Mouse (Mus musculus): Measurements from ENCODE around the gene Bst2.

The Bst2 gene

DNA sequence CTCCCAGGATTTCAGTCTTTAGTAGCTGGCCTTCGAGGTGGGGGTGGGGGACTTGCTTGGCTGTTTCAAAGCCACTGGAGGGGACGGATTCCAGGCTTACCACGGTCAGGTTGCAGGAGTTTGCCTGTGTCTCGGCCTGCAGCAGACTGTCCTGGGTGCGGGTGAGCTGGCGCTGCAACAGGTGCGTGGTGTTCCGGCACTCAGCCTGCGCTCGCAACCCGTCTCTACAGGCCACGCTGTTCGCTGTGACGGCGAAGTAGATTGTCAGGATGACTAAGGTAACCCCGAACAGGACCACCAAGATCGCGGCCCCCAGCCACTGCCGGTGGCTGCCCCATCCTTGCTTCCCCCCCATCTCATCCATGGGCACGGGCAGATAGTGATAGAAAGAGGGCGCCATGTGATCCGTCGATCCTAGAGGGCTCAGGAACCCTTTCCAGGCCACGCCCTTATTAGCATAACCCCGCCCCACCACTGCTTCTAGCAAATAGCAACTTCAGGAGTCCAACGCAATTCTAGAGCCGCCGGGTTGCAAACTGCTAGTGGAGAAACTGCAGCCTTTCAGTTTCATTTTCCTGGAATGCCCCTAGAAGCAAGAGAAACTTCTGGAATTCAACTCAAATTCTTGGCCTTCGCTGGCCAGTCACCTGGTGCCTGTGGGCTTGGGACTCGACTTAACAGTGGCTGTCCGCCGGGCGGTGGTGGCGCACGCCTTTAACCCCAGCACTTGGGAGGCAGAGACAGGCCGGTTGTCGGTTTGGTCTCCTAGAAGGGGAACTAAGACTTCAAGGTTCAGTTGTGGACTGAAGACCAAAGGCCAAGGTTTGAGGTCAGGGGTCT is at the start of gene Bst2:
Gene Bst2, minus strand, starts transcription at position 429 of the 840 bp plus-strand sequence.
- DNase-seq (ENCODE audit: low read depth), result peak; percentile 74

DNA sequence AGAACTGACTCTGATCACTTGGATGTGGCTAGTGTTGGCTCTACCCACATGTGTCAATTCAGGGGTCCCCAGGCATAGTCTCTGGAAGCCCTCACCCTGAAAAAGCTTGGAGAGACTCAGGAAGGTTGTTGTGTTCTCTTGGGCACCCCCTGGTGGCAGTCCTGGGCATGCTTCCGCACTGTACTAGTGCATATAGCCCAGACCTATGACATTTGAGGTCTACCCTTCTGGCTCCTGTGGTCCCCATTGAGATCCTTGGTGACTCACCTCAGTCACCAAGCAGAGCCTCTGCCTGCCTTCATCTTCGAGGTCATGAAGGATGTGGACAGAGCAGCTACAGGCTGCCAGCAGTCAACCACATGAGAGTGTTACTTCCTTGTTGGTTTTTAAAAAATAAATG is 49.6 kb upstream of the Bst2 start:
- no peak for DNase-seq (ENCODE audit: low read depth)

DNA sequence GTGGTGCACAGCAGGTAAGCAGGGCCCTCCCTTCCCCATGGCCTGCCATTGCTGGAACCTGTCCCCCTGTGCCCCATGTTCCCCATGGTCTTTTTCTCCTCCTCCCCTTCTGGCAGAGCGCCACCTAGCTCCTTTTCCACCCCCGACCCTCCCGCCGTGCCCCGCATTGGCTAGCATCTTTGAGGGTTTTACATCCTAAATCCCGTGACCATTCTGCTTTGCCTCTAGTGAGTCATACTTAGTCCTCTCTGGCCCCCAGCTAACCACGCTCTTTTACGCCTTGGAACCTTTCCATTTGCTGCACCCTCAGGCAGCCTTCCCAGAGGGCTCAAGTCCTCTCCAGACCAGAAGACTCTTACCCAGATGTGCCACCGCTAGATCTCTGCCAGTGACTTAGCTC is 42.9 kb upstream of the Bst2 start:
- DNase-seq (ENCODE audit: low read depth), result peak; percentile 49

DNA sequence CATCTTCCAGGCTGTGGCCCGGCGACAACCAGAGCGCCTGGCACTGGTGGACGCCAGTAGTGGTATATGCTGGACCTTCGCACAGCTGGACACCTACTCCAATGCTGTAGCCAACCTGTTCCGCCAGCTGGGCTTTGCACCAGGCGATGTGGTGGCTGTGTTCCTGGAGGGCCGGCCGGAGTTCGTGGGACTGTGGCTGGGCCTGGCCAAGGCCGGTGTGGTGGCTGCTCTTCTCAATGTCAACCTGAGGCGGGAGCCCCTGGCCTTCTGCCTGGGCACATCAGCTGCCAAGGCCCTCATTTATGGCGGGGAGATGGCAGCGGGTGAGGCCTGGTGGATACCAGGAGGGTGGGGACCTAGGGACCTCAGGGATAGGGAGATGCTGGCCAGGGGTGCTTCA is 42.2 kb upstream of the Bst2 start:
- DNase-seq (ENCODE audit: low read depth), result no peak

DNA sequence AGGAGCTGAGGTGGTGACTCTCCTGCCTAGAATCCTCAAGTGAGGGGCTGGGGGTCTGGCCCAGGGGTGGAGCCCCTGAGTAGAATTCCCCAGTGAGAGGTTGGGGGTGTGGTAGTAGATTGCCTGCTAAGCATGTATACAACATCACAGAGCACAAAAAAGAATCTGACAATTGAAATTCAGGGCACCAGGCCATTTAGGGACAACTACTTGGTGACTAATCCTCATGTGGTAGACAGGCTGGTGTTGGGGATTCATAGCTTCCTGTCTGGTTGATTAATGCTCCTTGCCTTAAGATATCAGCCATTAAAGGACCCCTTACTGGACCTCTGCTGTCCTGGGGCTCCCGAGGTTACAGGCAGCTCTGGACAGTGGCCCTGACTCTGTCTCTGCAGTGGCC is 41.8 kb upstream of the Bst2 start:
- no peak for DNase-seq (ENCODE audit: low read depth)

DNA sequence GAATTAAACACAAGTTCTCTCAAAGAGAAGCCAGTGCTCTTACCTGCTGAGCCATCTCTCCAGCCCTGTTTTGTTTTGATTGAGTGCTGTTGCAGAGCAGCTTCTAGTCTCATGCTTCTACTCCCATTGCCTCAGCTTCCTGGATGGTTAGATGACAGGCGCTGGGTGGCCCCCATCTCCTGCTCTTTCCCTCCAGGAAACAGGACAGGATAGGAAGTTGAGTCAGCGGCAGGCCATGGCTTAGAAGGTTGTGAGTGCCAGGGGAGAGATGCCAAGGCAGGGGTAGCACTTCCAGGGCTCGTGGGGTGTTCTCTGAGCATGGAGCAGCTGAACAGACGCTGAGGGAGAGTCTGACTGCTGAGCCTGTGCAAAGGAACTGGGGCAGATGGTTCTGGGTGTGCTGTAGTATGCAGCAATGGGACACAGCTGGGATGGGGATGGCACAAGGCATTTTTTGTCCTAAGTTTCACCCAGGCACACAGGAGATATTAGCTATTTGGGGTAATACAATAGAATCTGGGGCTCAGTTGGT is 40.7 kb upstream of the Bst2 start:
- DNase-seq (ENCODE audit: low read depth), result no peak

DNA sequence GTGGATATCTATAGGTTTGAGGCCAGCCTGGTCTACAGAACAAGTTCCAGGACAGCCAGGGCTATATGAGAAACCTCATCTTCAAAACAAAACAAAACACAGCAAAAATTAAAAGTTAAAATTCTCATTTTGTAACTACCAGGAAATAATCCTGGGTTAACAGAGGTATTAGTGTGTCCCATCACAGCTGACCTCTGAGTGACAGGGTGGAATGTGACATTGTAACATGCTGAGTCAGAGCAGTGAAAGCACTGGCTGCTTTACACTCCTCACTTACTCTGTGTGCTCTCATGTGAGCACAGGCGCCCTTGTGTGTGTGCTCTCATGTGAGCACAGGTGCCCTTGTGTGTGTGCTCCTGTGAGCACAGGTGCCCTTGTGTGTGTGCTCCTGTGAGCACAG is 37.8 kb upstream of the Bst2 start:
- no peak for DNase-seq (ENCODE audit: low read depth)

DNA sequence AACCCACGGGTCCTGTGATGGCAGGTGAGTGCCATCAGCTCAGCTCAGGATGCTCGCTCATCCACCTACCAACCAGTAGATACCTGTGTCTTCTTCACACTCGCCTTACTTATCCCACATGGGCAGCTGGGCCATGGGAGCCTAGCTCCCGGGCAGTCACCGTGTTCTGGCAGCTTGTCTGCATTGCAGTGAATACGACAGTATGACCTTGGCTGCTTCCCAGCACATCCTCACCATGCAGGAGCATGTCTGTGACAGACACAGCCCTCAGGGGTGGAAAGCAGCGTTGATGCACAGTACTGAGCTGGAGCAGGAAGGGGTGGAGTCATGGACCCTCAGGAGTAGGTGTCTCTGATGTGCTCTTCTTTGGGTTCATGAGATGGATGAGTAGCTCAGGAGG is 37.2 kb upstream of the Bst2 start:
- DNase-seq (ENCODE audit: low read depth), result no peak

DNA sequence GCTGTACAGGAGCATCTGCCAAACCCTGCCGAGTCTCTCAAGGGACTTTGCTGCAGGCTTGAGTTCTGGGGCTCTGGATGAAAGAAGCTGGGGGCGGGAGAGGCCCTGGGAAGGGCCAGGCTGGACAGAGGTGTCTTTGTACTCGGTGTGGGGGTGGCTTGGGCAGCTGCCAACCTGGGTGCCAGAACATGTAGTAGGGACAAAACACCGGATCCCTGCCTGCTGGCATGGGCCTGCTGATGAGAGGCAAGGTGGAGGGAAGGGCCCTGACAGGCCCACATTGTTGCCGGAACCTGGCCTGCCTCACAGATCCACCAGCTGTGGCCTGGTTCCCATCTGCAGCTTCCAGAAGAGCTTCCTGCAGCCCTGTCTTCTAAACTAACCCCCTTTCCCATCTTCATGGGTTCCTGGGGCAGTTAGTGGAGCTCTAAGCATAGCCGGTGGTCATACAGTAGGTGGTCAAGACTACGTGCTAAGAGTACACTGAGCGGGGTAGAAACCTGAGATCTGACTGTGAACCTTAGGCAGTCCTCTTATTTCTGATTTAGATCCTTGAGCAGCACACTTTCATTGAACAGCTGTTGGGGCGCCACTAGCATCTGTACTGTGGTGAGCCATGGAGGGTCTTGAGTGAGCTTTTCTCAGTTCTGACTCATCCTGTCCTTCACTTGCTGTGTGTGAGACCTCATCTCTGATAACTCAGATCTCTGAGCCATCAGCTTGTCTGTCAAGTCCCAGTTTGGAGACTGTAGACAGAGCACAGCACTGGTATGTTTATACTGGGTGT is 35.8 kb upstream of the Bst2 start:
- DNase-seq (ENCODE audit: low read depth), result peak; percentile 70

DNA sequence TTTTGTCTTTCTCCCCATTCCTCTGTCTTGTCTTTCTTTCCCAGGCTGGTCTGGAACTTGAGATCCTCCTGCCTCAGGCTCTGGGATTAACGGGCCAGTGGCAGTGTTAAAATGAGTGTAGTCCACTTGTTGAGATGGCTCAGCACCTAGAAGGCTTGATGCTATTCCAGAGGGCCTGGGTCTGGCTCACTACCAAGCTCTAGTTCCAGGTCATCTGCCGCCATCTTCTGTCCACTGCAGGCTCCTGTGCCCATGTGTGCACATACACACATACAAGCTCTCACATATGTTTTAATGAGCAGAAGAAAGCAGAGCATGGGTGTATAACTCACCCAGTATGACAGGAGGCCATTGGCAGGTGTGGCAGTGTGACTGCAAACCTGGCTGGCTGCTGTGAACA is 34.8 kb upstream of the Bst2 start:
- no peak for DNase-seq (ENCODE audit: low read depth)

DNA sequence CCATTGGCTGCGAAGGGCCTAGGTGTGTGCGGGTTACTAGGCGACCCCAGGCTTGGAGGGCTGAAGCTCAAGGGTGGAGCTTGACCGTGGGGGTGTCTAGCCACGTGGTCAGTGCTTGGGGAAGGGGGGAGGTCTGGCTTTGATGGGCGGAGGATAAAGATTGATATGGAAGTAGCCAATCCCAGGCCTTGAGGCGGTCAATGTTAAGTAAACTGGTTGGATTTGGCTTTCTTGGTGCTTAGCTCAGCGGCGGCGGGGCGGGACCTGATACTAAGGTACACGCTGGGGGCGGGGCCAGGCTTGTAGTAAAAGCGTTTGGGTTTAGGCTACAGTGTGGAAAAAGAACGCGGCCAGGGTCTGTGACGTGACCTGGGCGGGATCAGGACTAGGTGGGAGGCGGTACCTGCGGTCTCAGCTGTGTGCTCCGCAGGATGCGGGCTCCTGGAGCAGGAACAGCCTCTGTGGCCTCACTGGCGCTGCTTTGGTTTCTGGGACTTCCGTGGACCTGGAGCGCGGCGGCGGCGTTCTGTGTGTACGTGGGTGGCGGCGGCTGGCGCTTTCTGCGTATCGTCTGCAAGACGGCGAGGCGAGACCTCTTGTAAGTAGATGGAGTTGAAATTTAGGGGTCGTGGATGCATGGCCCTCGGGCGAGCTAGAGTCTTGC is 33.2 kb upstream of the Bst2 start:
- peak; percentile 91 for DNase-seq (ENCODE audit: low read depth)

DNA sequence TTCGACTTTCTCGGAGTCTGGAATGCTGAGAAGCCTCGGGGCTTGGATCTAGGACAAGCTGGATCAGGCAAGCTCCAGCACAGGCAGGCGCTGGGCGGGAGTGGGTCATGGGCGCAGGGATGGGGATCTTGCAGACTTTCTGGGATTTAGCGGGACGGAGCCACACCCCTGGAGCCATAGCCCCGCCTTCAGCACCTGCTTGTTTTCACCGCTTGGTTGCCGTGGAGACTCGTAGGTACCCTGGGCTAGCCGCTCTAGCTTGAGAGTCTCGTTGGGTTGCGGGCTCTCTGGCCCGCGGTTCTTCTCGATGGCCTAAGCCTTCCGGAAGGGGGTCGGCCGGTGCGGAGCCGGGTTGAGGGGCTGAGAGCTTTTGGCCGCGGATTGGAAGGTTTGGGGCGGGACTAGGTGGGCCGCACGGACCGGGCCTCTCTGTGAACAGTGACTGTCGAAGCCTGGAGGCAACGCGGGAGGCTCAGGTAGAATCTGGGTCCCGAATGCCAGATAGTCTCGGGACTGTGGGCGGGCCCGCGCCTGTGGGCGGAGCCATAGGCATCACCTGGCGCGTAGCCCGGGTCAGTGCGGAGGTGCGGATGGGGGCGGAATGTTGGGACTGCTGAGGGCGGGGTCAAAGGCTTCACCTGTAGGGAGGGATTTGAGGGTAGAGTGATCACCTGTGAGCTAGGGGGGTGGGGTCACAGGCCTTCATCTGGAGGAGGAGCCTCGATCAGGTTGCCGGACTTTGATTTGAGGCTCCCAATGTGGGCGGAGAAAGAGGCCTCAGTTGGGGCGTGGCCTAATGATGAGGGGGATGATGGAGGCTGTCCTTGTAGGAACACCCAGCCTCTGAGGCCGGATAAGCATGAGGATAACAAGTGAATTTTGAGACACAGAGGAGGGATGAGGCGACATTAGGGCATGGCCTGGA is 32.4 kb upstream of the Bst2 start:
- no peak for DNase-seq (ENCODE audit: low read depth)

DNA sequence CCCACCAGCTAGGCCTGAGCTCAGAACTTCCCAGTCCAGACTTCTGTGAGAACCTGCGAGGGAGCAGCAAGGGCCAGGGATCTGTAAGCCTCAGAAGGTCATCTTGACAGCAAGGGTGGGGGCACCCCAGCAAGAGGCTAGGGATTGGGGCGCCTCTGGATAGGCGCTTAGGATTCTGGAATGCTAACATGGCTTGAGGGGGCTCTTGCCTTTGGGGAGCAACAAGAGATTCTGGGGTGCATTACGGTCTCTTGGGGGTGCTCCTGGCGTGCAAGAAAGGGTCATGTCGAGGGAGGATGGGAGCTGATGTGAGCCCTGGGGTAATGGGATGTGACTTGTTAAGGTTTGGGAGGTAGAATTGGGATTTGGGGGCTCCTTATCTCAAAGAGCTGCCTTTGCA is 31.7 kb upstream of the Bst2 start:
- DNase-seq (ENCODE audit: low read depth), result no peak

DNA sequence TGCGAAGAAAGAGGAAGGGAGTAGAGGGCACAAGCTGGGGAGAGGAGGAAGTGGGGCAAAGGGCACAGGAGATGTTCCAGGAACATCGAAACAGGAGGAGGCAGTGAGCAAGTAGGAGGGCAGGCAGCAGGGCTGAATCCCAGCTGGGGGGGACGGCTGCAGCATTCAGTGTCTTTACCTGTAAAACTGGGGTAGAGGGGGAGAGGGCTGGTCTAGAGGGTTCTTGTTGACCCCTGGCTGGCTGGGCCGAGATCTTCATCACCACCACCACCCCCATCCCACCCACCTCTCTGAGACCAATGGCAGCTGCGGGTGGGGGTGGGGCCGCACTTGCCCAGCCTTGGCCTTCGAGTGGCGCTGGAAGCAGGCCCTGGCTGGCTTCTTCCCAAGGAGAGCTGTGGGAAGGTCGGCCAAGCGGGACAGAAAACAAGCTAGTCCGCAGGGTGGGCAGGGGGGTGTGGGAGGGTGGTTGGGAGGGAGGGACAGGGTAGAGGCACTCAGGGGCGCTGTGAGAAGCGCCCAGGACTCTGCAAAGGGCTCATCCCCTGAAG is 31.2 kb upstream of the Bst2 start, which contains the start of gene Slc27a1:
Gene Slc27a1, plus strand, starts transcription at position 496 of the 551 bp plus-strand sequence.
- DNase-seq (ENCODE audit: low read depth), result no peak

DNA sequence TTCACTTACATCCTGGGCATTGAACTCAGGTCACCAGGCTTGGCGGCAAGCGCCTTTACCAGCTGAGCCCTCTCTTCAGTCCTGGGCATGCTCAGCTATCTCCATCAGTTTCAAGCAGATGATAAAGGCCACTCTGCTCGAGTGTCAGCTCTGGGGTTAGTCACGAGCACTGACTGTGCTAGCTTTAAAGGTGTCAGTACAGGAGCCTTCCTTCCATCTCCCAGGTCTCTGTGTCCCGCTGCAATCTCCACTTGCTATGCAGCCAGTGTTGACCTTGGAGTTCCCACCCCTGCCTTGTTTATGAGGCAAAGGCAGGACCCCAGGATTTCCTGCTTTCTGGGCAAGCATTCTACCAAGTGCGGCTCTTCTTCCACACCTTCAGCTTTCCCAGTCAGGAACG is 30.3 kb upstream of the Bst2 start:
- DNase-seq (ENCODE audit: low read depth), result no peak

DNA sequence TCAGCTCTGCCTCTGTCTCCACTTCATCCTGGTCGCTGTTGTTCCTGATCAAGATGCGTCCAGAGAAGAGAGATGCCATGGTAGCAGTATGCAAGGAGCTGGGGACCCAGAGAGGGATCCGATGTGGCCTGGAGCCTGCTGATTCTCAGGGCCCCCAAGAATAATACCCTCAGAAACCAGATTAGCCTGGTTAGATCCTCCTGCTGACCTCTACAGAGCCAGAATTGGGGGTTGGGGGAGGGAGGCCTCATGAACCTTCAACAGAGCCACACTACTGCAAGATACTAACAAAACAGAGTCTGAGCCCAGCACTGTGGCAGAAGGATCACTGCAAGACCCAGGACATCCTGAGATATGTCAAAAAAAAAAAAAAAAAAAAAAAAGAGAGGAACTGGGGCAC is 29.2 kb upstream of the Bst2 start, which contains the start of gene Nxnl1:
Gene Nxnl1, minus strand, starts transcription at position 101 of the 400 bp plus-strand sequence.
- no peak for DNase-seq (ENCODE audit: low read depth)

DNA sequence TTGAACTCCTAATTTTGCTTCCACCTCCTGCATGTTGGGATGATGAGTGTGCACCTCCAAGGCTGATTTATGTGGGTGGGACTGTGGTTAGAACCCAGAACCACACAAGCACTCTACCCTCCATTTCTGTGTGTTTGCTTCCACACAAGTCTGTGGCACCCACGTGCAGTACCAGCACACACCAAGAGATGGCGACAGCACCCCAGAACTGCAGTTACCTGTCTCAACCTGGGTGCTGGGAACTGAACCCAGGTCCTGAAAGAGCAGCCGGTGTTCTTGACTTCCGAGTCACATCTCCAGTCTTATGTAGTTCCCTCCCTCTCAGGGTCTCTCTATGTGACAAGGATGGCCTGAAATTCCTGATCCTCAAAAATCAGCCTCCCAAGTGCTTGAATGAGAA is 26.7 kb upstream of the Bst2 start:
- no peak for DNase-seq (ENCODE audit: low read depth)

DNA sequence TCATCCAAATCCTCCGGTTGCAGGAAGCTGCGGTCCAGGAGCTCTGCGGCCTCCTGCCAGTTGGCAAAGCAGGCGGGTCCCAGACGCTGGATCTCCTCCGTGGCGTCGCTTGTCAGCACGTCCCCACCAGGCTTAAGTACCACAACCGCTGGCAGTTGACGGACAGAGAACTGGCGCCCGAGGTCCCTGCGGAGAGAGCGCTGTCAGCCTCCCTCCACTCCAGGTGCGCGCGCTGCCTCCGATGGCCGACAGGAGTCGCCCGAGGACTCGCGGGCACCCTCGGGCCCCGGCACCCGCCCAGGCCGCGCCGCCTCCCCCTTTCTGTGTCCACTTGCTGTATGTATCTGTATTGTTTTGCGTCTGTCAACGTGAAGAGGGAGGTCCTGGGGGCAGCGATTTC is 25.5 kb upstream of the Bst2 start:
- no peak for DNase-seq (ENCODE audit: low read depth)

DNA sequence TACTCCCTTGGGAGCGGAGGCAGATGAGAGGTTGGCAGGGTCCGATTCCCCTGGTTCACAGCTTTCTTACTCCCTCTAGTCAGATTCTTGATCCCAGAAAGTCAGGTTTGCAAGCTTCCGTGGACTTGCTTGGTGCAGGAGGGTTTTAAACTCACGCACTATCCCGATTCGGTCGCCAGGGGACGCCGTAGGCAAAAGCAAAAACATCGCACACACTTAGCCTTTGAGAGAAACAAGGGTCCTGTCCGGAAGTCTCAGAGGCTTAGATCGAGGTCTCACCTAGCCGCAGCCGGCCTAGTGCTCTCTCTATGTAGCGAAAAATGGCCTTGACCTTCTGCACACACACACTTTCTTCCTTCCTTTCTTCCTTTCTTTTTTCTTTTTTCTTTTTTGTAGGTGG is 24.1 kb upstream of the Bst2 start:
- peak; percentile 64 for DNase-seq (ENCODE audit: low read depth)

DNA sequence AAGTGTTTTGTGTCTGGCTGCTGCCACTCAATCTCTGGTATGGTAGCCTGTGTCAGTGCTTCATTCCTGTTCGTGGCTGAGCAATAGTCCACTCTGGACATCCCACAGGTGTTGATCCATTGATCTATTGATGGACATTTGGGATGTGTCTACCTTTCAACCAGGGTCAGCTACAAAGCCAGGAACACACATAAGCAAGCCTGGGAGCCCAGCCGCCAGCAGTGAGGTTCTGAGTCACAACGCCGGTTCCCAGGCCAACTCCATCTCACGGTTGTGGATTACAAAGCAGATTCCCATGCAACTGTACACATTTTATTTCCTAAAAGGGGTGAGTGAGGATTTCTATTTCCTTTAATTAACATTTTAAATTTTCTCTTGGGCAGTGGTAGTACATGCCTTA is 23.5 kb upstream of the Bst2 start:
- DNase-seq (ENCODE audit: low read depth), result no peak

DNA sequence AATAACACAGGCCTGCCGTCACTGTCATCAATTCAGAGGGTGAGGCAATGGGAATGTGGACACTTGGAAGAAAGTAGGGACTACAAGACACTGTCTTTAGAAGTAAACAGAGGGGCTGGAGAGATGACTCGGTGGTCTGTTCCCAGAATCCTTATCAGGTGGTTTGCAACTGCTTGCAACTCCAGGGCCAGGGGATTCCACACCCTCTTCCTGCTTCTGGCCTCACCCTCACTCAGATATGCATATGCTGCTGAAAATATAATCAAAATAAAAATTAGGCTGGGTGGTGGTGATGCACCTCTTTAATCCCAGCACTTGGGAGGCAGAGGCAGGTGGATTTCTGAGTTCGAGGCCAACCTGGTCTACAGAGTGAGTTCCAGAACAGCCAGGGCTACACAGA is 22.8 kb upstream of the Bst2 start:
- DNase-seq (ENCODE audit: low read depth), result no peak
